Mouse (Mus musculus): ENCODE measurements at regions not wholly inside any gene's neighbourhood (a gene's known extent, or its start where the extent isn't known, plus 50 kb on each side); places are given as distances from the start of the nearest gene placed in this dataset.

DNA sequence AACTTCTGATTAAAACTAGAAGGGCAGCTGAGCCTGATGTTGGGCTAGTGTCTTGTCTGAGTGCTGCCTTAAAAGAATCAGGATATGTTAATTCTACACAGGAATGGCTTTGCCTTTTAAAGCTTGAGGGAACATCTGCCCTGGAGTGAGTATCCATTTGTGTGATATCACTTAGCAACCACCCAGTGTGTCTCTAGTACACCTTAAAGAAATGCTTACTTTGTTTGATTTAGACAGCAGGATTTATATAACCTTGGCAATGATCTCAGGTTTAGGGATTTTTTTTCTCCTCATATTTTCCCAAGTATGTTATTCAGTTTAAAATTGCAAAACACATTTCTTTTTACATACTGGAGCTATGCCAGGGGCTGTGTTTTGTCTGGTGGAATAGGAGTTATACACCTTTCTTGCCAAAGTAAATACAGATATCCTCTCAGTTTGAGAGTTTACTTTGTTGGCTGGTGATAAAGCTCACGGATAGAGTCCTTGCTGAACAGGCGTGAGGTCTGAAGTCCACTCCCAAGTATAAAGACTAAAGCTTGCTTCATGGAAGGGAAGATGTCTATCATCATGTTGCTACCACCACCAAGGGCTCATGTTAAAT, 206.6 kb downstream of the Rsl24d1 start:
- no peak for DNase-seq (ENCODE audit: low read depth)

DNA sequence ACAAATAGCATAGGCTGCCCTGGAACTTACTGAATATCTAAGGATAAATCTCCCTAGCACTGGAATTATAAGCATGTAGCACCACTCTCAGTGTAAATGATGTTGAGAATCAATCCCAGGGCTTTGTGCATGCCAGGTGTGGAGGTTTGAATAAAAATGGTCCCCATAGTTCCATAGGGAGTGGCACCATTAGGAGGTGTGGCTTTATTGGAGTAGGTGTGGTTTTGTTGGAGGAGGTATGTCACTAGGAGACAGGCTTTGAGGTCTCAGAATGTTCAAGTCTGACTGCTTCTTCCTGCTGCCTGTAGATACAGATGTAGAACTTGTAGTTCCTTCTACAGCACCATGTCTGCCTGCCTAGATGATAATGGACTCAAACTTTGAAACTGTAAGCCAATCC, 217.8 kb downstream of the Rsl24d1 start:
- DNase-seq (ENCODE audit: low read depth), result no peak

DNA sequence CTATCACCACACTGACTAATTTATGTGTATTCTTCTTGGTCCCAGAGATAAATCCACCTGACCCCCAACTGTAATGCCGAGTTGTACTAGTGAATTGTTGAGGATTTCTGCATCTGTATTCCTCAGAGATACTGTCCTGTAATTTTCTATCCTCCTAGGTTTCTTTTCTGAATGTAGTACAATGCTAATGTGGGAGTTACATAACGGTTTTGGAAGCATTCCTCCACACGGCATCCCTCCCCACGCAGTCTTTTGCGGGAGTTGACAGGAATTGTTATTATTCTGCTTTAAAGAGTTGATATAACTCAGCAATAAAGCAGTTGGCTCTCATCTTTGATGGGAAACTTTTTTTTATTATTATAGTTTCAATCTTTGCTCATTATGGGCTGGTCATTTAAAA, 222.8 kb downstream of the Rsl24d1 start:
- no peak for DNase-seq (ENCODE audit: low read depth)

GRCm38 (mm10) chr9:73337045-73337740, 224.0 kb downstream of the Rsl24d1 start:
- no peak for DNase-seq (ENCODE audit: low read depth)

- DNase-seq (ENCODE audit: low read depth), result no peak
Observed at GRCm38 (mm10) chr9:73355876-73356275, 242.7 kb downstream of the Rsl24d1 start.

GRCm38 (mm10) chr9:73358968-73359367, 245.7 kb downstream of the Rsl24d1 start:
- no peak for DNase-seq (ENCODE audit: low read depth)

DNA sequence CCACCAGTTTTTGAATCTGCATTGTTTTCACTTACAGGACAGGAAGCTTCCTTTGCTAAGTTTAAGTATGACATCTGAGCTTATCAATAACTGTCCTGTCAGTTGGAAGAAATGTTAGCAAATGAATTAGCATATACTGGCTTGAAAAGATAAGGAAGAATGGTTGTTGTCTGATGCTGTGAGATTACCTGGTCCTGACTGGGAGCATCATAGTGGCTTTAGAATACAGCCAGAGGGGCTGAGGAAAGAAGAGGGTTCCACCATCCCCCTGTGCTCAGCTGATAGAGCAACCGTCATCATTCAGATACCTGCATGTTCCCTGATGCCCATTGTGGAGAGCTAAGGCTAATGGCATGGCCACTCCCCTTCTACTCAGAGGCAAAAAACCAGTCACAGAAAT, 267.5 kb downstream of the Rsl24d1 start:
- DNase-seq (ENCODE audit: low read depth), result peak; percentile 23

GRCm38 (mm10) chr9:73392036-73392435, 278.8 kb downstream of the Rsl24d1 start:
- no peak for DNase-seq (ENCODE audit: low read depth)

DNA sequence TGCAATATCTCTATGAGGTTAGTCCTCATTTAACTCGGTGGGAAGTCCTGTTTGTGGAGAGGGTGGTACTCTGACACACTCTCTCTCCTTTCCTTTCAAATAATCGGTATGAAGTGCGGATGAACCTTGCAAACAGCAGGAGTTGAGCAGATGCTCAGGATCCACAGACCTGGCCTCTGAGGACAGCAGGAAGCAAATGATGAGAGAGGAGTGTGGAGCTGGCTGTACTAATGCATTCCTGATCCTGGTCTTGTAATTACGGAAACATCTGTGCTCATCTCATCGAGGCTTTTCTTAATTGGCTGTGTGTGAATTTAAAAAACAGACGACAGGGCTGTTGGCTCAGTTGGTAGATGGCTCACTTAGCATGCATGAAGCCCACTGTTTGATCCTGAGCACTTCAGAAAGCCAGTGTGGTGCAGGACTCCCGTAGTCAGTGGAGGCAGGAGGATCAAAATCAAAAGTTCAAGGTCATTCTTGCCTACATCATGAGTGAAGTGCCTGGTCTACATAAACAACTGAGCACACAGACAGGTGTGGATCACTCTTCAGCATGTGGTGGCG, 300.2 kb downstream of the Rsl24d1 start:
- DNase-seq (ENCODE audit: low read depth), result no peak

- no peak for DNase-seq (ENCODE audit: low read depth)
Observed at GRCm38 (mm10) chr9:73416084-73416777, 303.0 kb downstream of the Rsl24d1 start.

Data from c-Kit-positive CD71-positive TER-119-negative erythroid progenitor cells, embryonic 14.5 days (primary cell).